Mouse (Mus musculus): ENCODE results near the gene Eipr1. TPM values are rescaled to one million over a fixed set of nuclear protein-coding genes. Genes with fewer than 3 reads are reported as not detected.

Gene Eipr1
- polyA plus RNA-seq, 1 experiment: 57.7 TPM

DNA sequence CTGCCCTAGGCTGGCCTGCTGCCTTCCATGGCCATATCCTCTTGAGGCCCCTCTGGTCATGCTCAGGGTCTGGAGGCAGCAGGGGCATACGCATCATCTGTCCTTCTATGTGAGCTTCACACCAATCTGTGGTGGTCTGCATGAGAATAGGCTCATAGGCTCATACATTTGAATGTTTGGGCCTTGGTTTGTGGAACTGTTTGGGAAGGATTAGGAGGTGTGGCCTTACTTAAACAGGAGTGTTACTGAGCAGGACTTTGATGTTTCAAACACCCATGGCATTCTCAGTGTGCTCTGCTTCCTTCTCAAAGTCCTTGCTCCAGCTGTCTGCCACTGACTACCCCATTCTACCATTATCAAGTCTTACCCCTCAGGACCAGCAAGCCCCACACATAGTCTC is 17.3 kb upstream of the Eipr1 start:
- 95% methylated on average over 1 of the region's 1 CpGs for WGBS
- Histone ChIP-seq H3K27ac (ENCODE audit: insufficient read depth, low read depth, low read length) (no peak overlapping the region), H3K27me3 (ENCODE audit: control insufficient read depth, insufficient read depth, low read length) (no peaks in the 10 kb centered on the region), H3K36me3 (ENCODE audit: control insufficient read depth, insufficient read depth, low read length) (peaks cover 42% of the 10 kb centered on the region), H3K4me3 (ENCODE audit: low read depth, low read length) (no peak overlapping the region), H3K4me1 (ENCODE audit: control insufficient read depth, insufficient read depth, insufficient read length, low read length) (no peaks in the 10 kb centered on the region)
- TF ChIP-seq CTCF (IDR thresholded peaks at IDR 0.05; ENCODE audit: extremely low read depth, insufficient read length, insufficient replicate concordance, low read depth, low read length) (no peak), POLR2A (IDR thresholded peaks at IDR 0.05; ENCODE audit: low read depth, low read length) (no peak)

DNA sequence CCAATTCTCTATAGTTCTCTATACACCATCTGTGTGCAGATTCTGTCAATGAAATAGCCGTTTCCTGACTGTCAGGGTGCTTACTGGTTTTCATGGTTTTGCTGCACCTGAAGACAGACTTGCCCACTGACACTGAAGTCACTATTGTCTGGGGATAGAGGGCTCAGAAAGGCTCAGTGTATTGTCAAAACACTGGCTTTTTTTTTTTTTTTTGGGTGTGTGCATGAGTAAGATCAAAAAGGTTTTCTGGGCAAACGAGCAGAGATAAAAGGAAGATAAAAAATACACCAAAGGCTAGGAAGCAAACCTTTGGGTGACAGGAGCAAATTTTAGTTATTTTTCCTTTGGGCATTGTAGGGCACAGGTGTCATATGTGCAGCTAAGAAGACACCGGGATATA is 16.3 kb upstream of the Eipr1 start:
- 85% methylated on average over 3 of the region's 3 CpGs for WGBS
- H3K27ac ChIP-seq (ENCODE audit: insufficient read depth, low read depth, low read length): no peak overlapping the region
- no peak overlapping the region for H3K4me3 ChIP-seq (ENCODE audit: low read depth, low read length)
- no peaks in the 10 kb centered on the region for H3K4me1 ChIP-seq (ENCODE audit: control insufficient read depth, insufficient read depth, insufficient read length, low read length)
- peaks cover 40% of the 10 kb centered on the region for H3K36me3 ChIP-seq (ENCODE audit: control insufficient read depth, insufficient read depth, low read length)
- TF ChIP-seq CTCF (IDR thresholded peaks at IDR 0.05; ENCODE audit: extremely low read depth, insufficient read length, insufficient replicate concordance, low read depth, low read length): no peak
- no peak for TF ChIP-seq POLR2A (IDR thresholded peaks at IDR 0.05; ENCODE audit: low read depth, low read length)
- no peaks in the 10 kb centered on the region for H3K27me3 ChIP-seq (ENCODE audit: control insufficient read depth, insufficient read depth, low read length)

DNA sequence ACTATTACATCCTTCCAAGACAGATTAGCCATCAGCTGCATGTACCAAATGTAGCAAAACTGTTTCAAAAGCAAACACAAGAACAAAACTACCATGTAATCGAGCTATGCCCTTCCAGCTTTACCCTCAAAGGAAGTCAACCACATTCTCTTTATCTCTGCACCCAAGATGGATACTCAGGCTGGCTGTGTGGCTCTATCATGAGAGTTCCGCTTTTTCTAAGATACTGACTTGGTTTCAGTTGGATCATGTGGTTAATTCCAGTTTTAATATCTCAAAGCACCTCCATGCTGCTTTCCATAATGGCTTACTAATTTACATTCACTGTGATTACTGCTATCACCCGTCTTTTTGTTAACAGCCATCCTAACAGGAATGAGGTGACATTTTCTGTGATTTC is 8.3 kb upstream of the Eipr1 start:
- Histone ChIP-seq H3K36me3 (ENCODE audit: control insufficient read depth, insufficient read depth, low read length) (peaks cover 28% of the 10 kb centered on the region), H3K27ac (ENCODE audit: insufficient read depth, low read depth, low read length) (no peak overlapping the region), H3K27me3 (ENCODE audit: control insufficient read depth, insufficient read depth, low read length) (no peaks in the 10 kb centered on the region), H3K4me1 (ENCODE audit: control insufficient read depth, insufficient read depth, insufficient read length, low read length) (no peaks in the 10 kb centered on the region), H3K4me3 (ENCODE audit: low read depth, low read length) (no peak overlapping the region)
- WGBS: 60% methylated on average over 3 of the region's 3 CpGs
- TF ChIP-seq CTCF (IDR thresholded peaks at IDR 0.05; ENCODE audit: extremely low read depth, insufficient read length, insufficient replicate concordance, low read depth, low read length) (no peak), POLR2A (IDR thresholded peaks at IDR 0.05; ENCODE audit: low read depth, low read length) (no peak)

DNA sequence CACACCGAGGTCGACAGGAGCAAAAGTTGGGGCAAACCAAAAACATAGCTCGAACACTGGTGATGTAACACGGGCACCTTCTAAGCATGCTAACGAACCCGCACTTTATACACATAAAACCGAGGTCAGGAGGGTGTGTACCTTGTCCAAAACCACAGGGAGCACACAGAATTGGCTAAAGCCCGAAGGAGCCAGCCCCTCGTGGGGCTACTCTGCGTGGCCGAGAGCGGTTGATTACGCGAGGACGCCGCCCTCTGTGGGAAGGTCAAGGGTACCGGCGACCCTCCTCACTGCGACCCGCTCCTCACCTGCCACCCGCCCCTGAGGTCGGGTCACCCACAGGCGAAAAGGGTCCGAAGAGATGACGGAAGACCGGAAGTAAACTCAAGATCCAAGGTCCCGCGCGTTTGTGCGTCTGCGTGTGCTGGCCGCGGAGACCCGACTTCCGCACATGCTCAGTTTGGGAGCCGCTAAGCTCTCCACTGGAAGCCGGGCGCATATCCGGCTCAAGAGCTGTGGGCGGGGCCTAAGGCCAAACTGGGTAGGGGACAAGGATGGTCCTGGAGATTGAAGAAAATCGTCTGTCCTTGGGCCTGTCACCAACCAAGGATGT is 1.5 kb upstream of the Eipr1 start, which contains the start of gene Trappc12:
Gene Trappc12 (minus strand): TSS at position 452 of the 613 bp plus-strand sequence.
- peaks cover 18% of the 10 kb centered on the region for H3K36me3 ChIP-seq (ENCODE audit: control insufficient read depth, insufficient read depth, low read length)
- no peaks in the 10 kb centered on the region for H3K27me3 ChIP-seq (ENCODE audit: control insufficient read depth, insufficient read depth, low read length)
- peak within 1 kb of the TSS; percentile 30 for H3K27ac ChIP-seq (ENCODE audit: insufficient read depth, low read depth, low read length)
- peaks cover 13% of the 10 kb centered on the region; the same call in 1 of the 2 replicates for H3K4me1 ChIP-seq (ENCODE audit: control insufficient read depth, insufficient read depth, insufficient read length, low read length)
- WGBS: under 1% methylated on average over 41 of the region's 41 CpGs
- H3K4me3 ChIP-seq (ENCODE audit: low read depth, low read length): peak within 1 kb of the TSS; percentile 95
- no peak for TF ChIP-seq POLR2A (IDR thresholded peaks at IDR 0.05; ENCODE audit: low read depth, low read length)
- no peak for TF ChIP-seq CTCF (IDR thresholded peaks at IDR 0.05; ENCODE audit: extremely low read depth, insufficient read length, insufficient replicate concordance, low read depth, low read length)

DNA sequence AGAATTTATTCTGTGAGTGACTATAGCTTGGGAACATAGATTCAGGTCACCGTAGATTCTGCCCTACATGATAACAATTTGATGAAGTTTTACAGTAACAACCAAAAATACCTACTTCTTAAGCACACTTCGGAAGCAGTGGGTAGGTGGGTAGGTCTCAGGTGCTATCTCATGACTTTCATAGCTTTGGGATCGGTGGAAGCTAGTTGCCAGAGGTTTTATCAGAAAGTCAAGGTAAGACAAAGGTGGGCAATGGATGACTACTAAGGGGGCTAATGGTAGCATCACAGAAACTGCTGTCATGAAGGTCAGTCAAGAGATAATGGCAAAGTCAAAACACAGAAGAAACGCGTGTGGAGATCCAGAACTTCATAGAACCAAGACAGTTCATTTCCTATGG is 727 bp upstream of the Eipr1 start:
- Histone ChIP-seq H3K4me1 (ENCODE audit: control insufficient read depth, insufficient read depth, insufficient read length, low read length) (peaks cover 13% of the 10 kb centered on the region; the same call in 1 of the 2 replicates), H3K27me3 (ENCODE audit: control insufficient read depth, insufficient read depth, low read length) (no peaks in the 10 kb centered on the region), H3K27ac (ENCODE audit: insufficient read depth, low read depth, low read length) (peak overlapping the region; percentile 30), H3K36me3 (ENCODE audit: control insufficient read depth, insufficient read depth, low read length) (peaks cover 12% of the 10 kb centered on the region), H3K4me3 (ENCODE audit: low read depth, low read length) (no peak overlapping the region)
- TF ChIP-seq CTCF (IDR thresholded peaks at IDR 0.05; ENCODE audit: extremely low read depth, insufficient read length, insufficient replicate concordance, low read depth, low read length): no peak
- TF ChIP-seq POLR2A (IDR thresholded peaks at IDR 0.05; ENCODE audit: low read depth, low read length): no peak
- 95% methylated on average over 5 of the region's 5 CpGs for WGBS

DNA sequence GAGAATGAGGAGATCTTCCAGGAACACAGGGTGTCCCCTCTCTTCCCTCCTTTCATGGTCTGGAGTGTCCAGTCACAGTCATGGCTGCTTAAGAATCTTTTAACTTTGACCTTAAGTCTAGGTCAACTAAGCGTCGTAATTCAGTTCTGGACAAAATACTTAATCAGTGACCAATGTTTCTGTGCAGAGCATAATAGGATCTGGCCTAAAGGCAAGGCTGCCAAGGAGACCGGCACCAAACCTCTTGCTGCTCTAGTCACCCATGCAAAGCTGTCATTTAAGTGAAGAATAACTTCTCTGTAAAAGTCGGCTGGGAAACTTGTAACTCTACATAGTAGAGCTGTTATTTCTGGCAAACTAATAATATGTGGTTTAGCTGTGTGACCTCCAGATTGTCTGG is 4.4 kb downstream of the Eipr1 start:
- H3K4me1 ChIP-seq (ENCODE audit: control insufficient read depth, insufficient read depth, insufficient read length, low read length): peaks cover 6% of the 10 kb centered on the region; the same call in 1 of the 2 replicates
- peaks cover 5% of the 10 kb centered on the region for H3K36me3 ChIP-seq (ENCODE audit: control insufficient read depth, insufficient read depth, low read length)
- TF ChIP-seq POLR2A (IDR thresholded peaks at IDR 0.05; ENCODE audit: low read depth, low read length): no peak
- no peak for TF ChIP-seq CTCF (IDR thresholded peaks at IDR 0.05; ENCODE audit: extremely low read depth, insufficient read length, insufficient replicate concordance, low read depth, low read length)
- H3K27me3 ChIP-seq (ENCODE audit: control insufficient read depth, insufficient read depth, low read length): no peaks in the 10 kb centered on the region
- H3K27ac ChIP-seq (ENCODE audit: insufficient read depth, low read depth, low read length): no peak overlapping the region
- 89% methylated on average over 4 of the region's 4 CpGs for WGBS
- no peak overlapping the region for H3K4me3 ChIP-seq (ENCODE audit: low read depth, low read length)

DNA sequence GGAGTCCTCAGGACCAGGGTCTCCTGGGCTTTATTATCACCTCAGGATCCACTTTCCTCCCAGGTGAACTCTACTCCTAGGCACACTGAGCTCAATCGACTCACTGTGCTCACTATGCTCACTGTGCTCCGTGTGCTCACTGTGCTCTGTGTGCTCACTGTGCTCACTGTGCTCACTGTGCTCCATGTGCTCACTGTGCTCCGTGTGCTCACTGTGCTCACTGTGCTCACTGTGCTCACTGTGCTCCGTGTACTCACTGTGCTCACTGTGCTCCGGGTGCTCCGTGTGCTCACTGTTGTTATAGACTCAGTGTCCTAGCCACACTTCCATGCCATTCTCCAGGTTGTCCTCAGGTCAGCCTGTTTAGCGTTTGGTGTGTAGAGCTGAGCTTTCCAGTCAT is 18.4 kb downstream of the Eipr1 start:
- H3K27me3 ChIP-seq (ENCODE audit: control insufficient read depth, insufficient read depth, low read length): no peaks in the 10 kb centered on the region
- no peak overlapping the region for H3K27ac ChIP-seq (ENCODE audit: insufficient read depth, low read depth, low read length)
- no peak overlapping the region for H3K4me3 ChIP-seq (ENCODE audit: low read depth, low read length)
- TF ChIP-seq CTCF (IDR thresholded peaks at IDR 0.05; ENCODE audit: extremely low read depth, insufficient read length, insufficient replicate concordance, low read depth, low read length): no peak
- no peak for TF ChIP-seq POLR2A (IDR thresholded peaks at IDR 0.05; ENCODE audit: low read depth, low read length)
- whole genome bisulfite sequencing: 92% methylated on average over 7 of the region's 7 CpGs
- peaks cover 14% of the 10 kb centered on the region for H3K36me3 ChIP-seq (ENCODE audit: control insufficient read depth, insufficient read depth, low read length)
- no peaks in the 10 kb centered on the region for H3K4me1 ChIP-seq (ENCODE audit: control insufficient read depth, insufficient read depth, insufficient read length, low read length)

Measured in small intestine, adult 2 months (tissue).